Mouse (Mus musculus): ENCODE measurements around the gene Kcnh6. TPM values are rescaled to one million over a fixed set of nuclear protein-coding genes. Genes with fewer than 3 reads are reported as not detected.
A peak's percentile ranks its signal among the peaks of the same experiment; 100 is the strongest.

Gene Kcnh6
- 1.3 and 3.4 TPM in 2 replicates for polyA plus RNA-seq (2016; fragmentation: Nextera tagmentation; extraction: Ambion mirVana)

DNA sequence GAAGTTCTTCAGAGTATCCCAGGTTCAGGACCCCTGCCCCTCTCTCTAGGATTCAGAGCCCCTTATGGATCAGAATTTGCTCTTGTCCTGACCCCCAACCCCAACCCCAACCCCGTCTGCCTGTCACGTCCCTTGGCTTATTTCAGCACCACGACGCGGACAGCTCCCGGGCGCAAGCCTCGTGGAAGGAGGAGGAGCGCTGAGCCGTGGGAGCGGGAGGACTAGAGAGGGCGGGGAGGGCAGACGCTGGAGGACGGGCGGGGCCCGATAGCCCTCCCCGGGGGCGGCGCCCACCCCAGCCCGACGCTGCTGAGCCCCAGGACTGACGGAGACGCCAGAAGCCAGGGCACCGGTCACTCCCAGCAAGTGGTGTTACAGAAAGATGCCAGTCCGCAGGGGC is at the start of gene Kcnh6:
Kcnh6 (plus strand) TSS at position 304 of the 400 bp plus-strand sequence.
- Histone ChIP-seq H3K4me1 (peaks cover 4% of the 10 kb centered on the region; the same call in 1 of the 2 replicates), H3K9ac (no peak within 1 kb of the TSS), H3K4me2 (replicated peaks) (peak within 1 kb of the TSS; percentile 67), H3K4me3 (peak within 1 kb of the TSS; percentile 27; the same call in 1 of the 2 replicates), H3K36me3 (no peaks in the 10 kb centered on the region), H3K9me3 (no peaks in the 10 kb centered on the region), H3K27ac (no peak within 1 kb of the TSS), H3K27me3 (peaks cover 14% of the 10 kb centered on the region)
- ATAC-seq (ENCODE audit: insufficient number of reproducible peaks, insufficient read depth, low FRiP score, low TSS enrichment) = no peak
- WGBS = 2% methylated on average over 20 of the region's 25 CpGs

- H3K4me3 ChIP-seq = no peak overlapping the region
- no peaks in the 10 kb centered on the region for H3K27me3 ChIP-seq
- ATAC-seq (ENCODE audit: insufficient number of reproducible peaks, insufficient read depth, low FRiP score, low TSS enrichment) = no peak
- H3K9me3 ChIP-seq = no peaks in the 10 kb centered on the region
- H3K36me3 ChIP-seq = no peaks in the 10 kb centered on the region
- H3K4me2 ChIP-seq (replicated peaks) = no peak overlapping the region
- no peak overlapping the region for H3K27ac ChIP-seq
- 57% methylated on average over 1 of the region's 1 CpGs for WGBS
- H3K4me1 ChIP-seq = no peaks in the 10 kb centered on the region
- H3K9ac ChIP-seq = no peak overlapping the region
These were observed 49.4 kb upstream of the Kcnh6 start for GRCm38 (mm10) chr11:105958566-105958965.

DNA sequence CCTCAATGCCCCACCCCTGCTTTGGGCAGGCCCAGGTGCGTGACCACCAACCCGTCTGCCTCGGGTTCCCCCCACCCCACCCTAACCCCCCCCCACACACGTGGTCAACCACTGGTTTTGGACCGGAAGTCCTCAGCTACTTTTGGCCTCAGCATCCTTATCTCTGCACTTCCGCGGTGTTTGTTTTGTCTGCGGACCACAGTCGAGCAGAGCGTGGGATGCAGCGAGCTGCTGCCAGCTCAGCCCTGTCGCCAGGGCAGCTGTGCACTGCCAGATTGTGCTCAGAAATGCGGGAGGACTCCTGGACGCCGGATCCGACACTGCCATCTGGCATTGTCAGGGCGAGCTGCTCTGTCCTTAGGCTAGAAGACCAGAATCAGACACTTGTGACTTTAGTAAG is 48.6 kb upstream of the Kcnh6 start:
- Histone ChIP-seq H3K27me3 (no peaks in the 10 kb centered on the region), H3K4me3 (no peak overlapping the region), H3K9me3 (no peaks in the 10 kb centered on the region), H3K4me2 (replicated peaks) (no peak overlapping the region), H3K4me1 (no peaks in the 10 kb centered on the region), H3K9ac (no peak overlapping the region), H3K27ac (no peak overlapping the region), H3K36me3 (no peaks in the 10 kb centered on the region)
- ATAC-seq (ENCODE audit: insufficient number of reproducible peaks, insufficient read depth, low FRiP score, low TSS enrichment) = no peak
- 56% methylated on average over 17 of the region's 17 CpGs for WGBS

- Histone ChIP-seq H3K4me3 (no peak overlapping the region), H3K36me3 (no peaks in the 10 kb centered on the region), H3K4me2 (replicated peaks) (no peak overlapping the region), H3K9me3 (no peaks in the 10 kb centered on the region), H3K27me3 (peaks cover 38% of the 10 kb centered on the region), H3K4me1 (peaks cover 11% of the 10 kb centered on the region), H3K27ac (no peak overlapping the region), H3K9ac (no peak overlapping the region)
- 63% methylated on average over 5 of the region's 5 CpGs for WGBS
- ATAC-seq (ENCODE audit: insufficient number of reproducible peaks, insufficient read depth, low FRiP score, low TSS enrichment) = no peak
These were observed 43.2 kb upstream of the Kcnh6 start for GRCm38 (mm10) chr11:105964691-105965090.

GRCm38 (mm10) chr11:105966288-105966687 is 41.6 kb upstream of the Kcnh6 start:
- Histone ChIP-seq H3K9me3 (no peaks in the 10 kb centered on the region), H3K4me2 (replicated peaks) (no peak overlapping the region), H3K27ac (no peak overlapping the region), H3K4me3 (no peak overlapping the region), H3K27me3 (peaks cover 54% of the 10 kb centered on the region), H3K4me1 (peaks cover 11% of the 10 kb centered on the region), H3K36me3 (no peaks in the 10 kb centered on the region), H3K9ac (no peak overlapping the region)
- no peak for ATAC-seq (ENCODE audit: insufficient number of reproducible peaks, insufficient read depth, low FRiP score, low TSS enrichment)
- WGBS = 77% methylated on average over 4 of the region's 4 CpGs

- 1% methylated on average over 64 of the region's 76 CpGs for WGBS
- H3K4me1 ChIP-seq = peaks cover 11% of the 10 kb centered on the region
- ATAC-seq (ENCODE audit: insufficient number of reproducible peaks, insufficient read depth, low FRiP score, low TSS enrichment) = no peak
- H3K9ac ChIP-seq = peak within 1 kb of the TSS; percentile 58
- peak within 1 kb of the TSS; percentile 99 for H3K4me2 ChIP-seq (replicated peaks)
- H3K27me3 ChIP-seq = peaks cover 55% of the 10 kb centered on the region
- H3K27ac ChIP-seq = no peak within 1 kb of the TSS
- no peaks in the 10 kb centered on the region for H3K9me3 ChIP-seq
- no peaks in the 10 kb centered on the region for H3K36me3 ChIP-seq
- H3K4me3 ChIP-seq = peak within 1 kb of the TSS; percentile 58
These were observed 40.0 kb upstream of the Kcnh6 start, which contains the start of gene Ace for GRCm38 (mm10) chr11:105967741-105968574. TSS of gene Ace (plus strand) at chr11:105967945.

DNA sequence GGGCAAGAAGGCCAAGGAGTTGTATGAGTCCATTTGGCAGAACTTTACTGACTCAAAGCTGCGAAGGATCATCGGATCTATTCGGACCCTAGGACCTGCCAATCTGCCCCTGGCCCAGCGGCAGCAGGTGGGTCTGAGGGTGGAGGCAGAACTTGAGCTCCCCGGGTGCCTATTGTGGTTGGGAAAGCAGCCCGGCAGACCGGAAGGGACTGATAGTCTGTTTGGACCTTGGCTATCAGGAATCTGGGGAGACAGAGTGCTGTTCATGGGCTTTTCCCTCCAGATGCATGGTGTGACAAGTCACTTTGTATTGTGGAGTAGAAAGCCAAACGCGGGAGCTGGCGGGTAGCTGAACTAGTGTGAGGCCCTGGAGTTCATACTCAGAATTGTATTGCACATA is 39.0 kb upstream of the Kcnh6 start:
- no peak overlapping the region for H3K9ac ChIP-seq
- H3K4me3 ChIP-seq = no peak overlapping the region
- peaks cover 11% of the 10 kb centered on the region for H3K4me1 ChIP-seq
- ATAC-seq (ENCODE audit: insufficient number of reproducible peaks, insufficient read depth, low FRiP score, low TSS enrichment) = no peak
- no peak overlapping the region for H3K4me2 ChIP-seq (replicated peaks)
- no peaks in the 10 kb centered on the region for H3K9me3 ChIP-seq
- WGBS = 46% methylated on average over 10 of the region's 10 CpGs
- H3K36me3 ChIP-seq = no peaks in the 10 kb centered on the region
- peaks cover 55% of the 10 kb centered on the region for H3K27me3 ChIP-seq
- no peak overlapping the region for H3K27ac ChIP-seq

DNA sequence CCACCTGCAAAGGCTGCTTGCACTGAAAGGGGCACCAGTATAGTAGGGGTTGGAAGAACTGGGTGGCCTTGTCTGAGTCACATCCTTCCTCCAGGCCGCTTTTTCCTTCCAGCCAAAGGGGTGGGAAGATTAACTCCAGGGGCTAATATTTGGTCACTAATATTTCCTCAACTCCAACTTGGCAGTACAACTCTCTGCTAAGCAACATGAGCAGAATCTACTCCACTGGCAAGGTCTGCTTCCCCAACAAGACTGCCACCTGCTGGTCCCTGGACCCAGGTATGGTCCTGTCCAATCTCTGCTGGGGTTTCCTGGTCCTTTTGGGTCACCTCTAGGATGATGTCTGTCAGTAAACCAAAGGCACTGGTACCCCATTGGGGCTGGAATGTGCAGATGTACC is 38.4 kb upstream of the Kcnh6 start:
- no peaks in the 10 kb centered on the region for H3K36me3 ChIP-seq
- no peak overlapping the region for H3K4me2 ChIP-seq (replicated peaks)
- peaks cover 55% of the 10 kb centered on the region for H3K27me3 ChIP-seq
- no peak overlapping the region for H3K4me3 ChIP-seq
- 47% methylated on average over 1 of the region's 1 CpGs for WGBS
- H3K9ac ChIP-seq = no peak overlapping the region
- H3K9me3 ChIP-seq = no peaks in the 10 kb centered on the region
- no peak overlapping the region for H3K27ac ChIP-seq
- ATAC-seq (ENCODE audit: insufficient number of reproducible peaks, insufficient read depth, low FRiP score, low TSS enrichment) = no peak
- H3K4me1 ChIP-seq = peaks cover 11% of the 10 kb centered on the region

- ATAC-seq (ENCODE audit: insufficient number of reproducible peaks, insufficient read depth, low FRiP score, low TSS enrichment) = no peak
- Histone ChIP-seq H3K4me3 (no peak overlapping the region), H3K9me3 (no peaks in the 10 kb centered on the region), H3K4me1 (no peaks in the 10 kb centered on the region), H3K9ac (no peak overlapping the region), H3K36me3 (no peaks in the 10 kb centered on the region), H3K27ac (no peak overlapping the region), H3K27me3 (peaks cover 19% of the 10 kb centered on the region), H3K4me2 (replicated peaks) (no peak overlapping the region)
- WGBS = 92% methylated on average over 6 of the region's 6 CpGs
These were observed 33.3 kb upstream of the Kcnh6 start for GRCm38 (mm10) chr11:105974593-105974992.

DNA sequence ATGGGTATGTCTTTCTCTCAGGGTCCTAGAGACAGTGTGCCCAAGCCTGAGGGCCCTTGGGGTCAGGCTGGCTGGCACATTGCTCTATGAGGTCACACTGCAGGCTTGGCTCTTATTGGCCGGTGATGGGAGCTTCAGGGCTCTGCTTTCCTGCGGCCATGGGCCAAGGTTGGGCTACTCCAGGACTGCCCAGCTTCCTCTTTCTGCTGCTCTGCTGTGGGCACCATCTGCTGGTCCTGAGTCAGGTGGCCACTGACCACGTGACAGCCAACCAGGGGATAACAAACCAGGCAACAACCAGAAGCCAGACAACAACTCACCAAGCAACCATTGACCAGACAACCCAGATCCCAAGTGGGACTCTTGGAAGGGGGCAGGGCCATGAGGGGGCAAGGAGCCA is 32.9 kb upstream of the Kcnh6 start:
- Histone ChIP-seq H3K4me3 (no peak overlapping the region), H3K9me3 (no peaks in the 10 kb centered on the region), H3K36me3 (no peaks in the 10 kb centered on the region), H3K27me3 (peaks cover 14% of the 10 kb centered on the region), H3K4me2 (replicated peaks) (no peak overlapping the region), H3K27ac (no peak overlapping the region), H3K4me1 (no peaks in the 10 kb centered on the region), H3K9ac (no peak overlapping the region)
- 66% methylated on average over 3 of the region's 3 CpGs for WGBS
- no peak for ATAC-seq (ENCODE audit: insufficient number of reproducible peaks, insufficient read depth, low FRiP score, low TSS enrichment)

DNA sequence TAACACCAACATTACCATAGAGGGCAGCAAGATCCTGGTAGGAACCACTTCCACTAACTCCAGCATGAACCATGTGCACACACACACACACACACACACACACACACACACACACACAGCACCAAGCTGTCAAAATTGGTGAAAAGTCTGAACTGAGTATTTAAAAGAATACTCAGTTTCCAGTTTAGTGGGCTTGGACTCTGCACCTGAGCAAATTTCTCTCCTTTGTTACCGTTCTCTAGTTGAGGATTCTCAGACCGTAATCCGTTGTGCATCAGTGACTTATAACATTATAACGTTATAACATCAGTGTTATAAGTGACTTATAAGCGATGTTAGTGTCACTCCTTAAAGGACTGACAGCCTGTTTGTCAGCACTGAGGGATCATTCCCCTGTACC is 32.3 kb upstream of the Kcnh6 start:
- no peaks in the 10 kb centered on the region for H3K9me3 ChIP-seq
- peaks cover 8% of the 10 kb centered on the region for H3K27me3 ChIP-seq
- H3K9ac ChIP-seq = no peak overlapping the region
- no peaks in the 10 kb centered on the region for H3K36me3 ChIP-seq
- no peaks in the 10 kb centered on the region for H3K4me1 ChIP-seq
- no peak for ATAC-seq (ENCODE audit: insufficient number of reproducible peaks, insufficient read depth, low FRiP score, low TSS enrichment)
- no peak overlapping the region for H3K4me2 ChIP-seq (replicated peaks)
- no peak overlapping the region for H3K4me3 ChIP-seq
- H3K27ac ChIP-seq = no peak overlapping the region
- WGBS = 90% methylated on average over 5 of the region's 5 CpGs

DNA sequence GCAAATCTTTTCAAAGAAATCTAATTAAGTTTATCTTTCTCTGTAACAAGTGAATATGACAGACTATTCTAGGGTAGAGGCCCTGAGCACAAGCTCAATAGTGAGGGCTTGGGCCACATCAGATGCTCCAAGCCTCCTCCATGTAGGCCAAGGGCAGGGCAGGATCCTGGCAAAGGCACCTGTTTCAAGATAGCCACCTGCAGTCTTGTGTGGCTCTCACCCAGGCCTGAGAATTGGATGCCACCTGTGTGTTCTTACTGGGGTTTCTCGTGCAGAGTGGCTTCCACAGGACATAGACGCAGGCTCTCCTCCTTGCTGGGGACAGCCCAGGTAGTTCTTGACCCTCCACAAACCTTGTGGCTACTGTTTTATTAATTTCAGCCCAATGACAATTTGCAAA is 29.7 kb upstream of the Kcnh6 start:
- Histone ChIP-seq H3K4me3 (no peak overlapping the region), H3K9ac (no peak overlapping the region), H3K9me3 (no peaks in the 10 kb centered on the region), H3K4me1 (no peaks in the 10 kb centered on the region), H3K27me3 (no peaks in the 10 kb centered on the region), H3K36me3 (no peaks in the 10 kb centered on the region), H3K27ac (no peak overlapping the region), H3K4me2 (replicated peaks) (no peak overlapping the region)
- no peak for ATAC-seq (ENCODE audit: insufficient number of reproducible peaks, insufficient read depth, low FRiP score, low TSS enrichment)
- WGBS = 89% methylated on average over 2 of the region's 2 CpGs

Measured in embryonic facial prominence, embryonic 12.5 days (tissue).